Mouse (Mus musculus) heart, embryonic 14.5 days (tissue): ENCODE data around the gene Lpo. TPM values are rescaled to one million over a fixed set of nuclear protein-coding genes. Genes with fewer than 3 reads are reported as not detected.
A peak's percentile ranks its signal among the peaks of the same experiment; 100 is the strongest.

ENCODE experiments used
- ATAC-seq: fragments of 200-750 bp; cut with Nextera tagmentation; 2 replicates; pipeline ENCODE4 v1.8.0; 2017; ENCODE audit warnings: low read depth, moderate TSS enrichment; ENCODE audit not compliant: insufficient number of reproducible peaks, insufficient read depth, low FRiP score
- H3K27ac ChIP-seq, 2 experiments: fragments of 200-500 bp in 1 of 2; fragments of 300-500 bp in 1 of 2; sonication (generic) in 1 of 2; replicated peaks in 1 of 2; 2 replicates each; pipeline ENCODE4 v1.5.1; 2012 to 2014; ENCODE audit warnings: low read depth in 2 of 2, low read length in 2 of 2, control low read depth in 1 of 2, mild to moderate bottlenecking in 1 of 2, mixed read lengths in 1 of 2; ENCODE audit not compliant: control insufficient read depth in 1 of 2, insufficient read depth in 1 of 2
- H3K27me3 ChIP-seq: fragments of 300-500 bp; sonication (generic); 2 replicates; pipeline ENCODE4 v1.6.1; 2014; ENCODE audit warnings: mild to moderate bottlenecking, low read length, control low read depth; ENCODE audit not compliant: control insufficient read depth, insufficient read depth
- H3K36me3 ChIP-seq: fragments of 300-500 bp; sonication (generic); 2 replicates; pipeline ENCODE4 v1.6.1; 2014; ENCODE audit warnings: mild to moderate bottlenecking, control low read depth, low read length, mixed read lengths; ENCODE audit not compliant: control insufficient read depth, insufficient read depth
- H3K4me1 ChIP-seq, 2 experiments: fragments of 200-500 bp in 1 of 2; fragments of 300-500 bp in 1 of 2; sonication (generic) in 1 of 2; 2 replicates each; pipeline ENCODE4 v1.6.1; 2012 to 2014; ENCODE audit warnings: low read length in 2 of 2, control low read depth in 1 of 2, mixed read lengths in 1 of 2; ENCODE audit not compliant: control insufficient read depth in 2 of 2, insufficient read depth in 2 of 2
- H3K4me2 ChIP-seq: fragments of 300-500 bp; sonication (generic); 2 replicates; pipeline ENCODE4 v1.6.1; 2014; ENCODE audit warnings: mild to moderate bottlenecking, low read length
- H3K4me3 ChIP-seq, 2 experiments: fragments of 200-500 bp in 1 of 2; fragments of 300-500 bp in 1 of 2; sonication (generic) in 1 of 2; 2 replicates each; pipeline ENCODE4 v1.5.1; 2012 to 2014; ENCODE audit warnings: low read length in 2 of 2, mild to moderate bottlenecking in 2 of 2, control low read depth in 1 of 2, low read depth in 1 of 2, moderate library complexity in 1 of 2; ENCODE audit not compliant: control insufficient read depth in 1 of 2, insufficient read depth in 1 of 2
- H3K9ac ChIP-seq: fragments of 300-500 bp; sonication (generic); 2 replicates; pipeline ENCODE4 v1.6.1; 2014; ENCODE audit warnings: mild to moderate bottlenecking, low read length
- H3K9me3 ChIP-seq: fragments of 300-500 bp; sonication (generic); 2 replicates; pipeline ENCODE4 v1.6.1; 2016; ENCODE audit warnings: low read length, control low read depth; ENCODE audit not compliant: control insufficient read depth
- WGBS: fragments of 180-500 bp; shearing (Covaris S2); extraction: QIAGEN DNeasy Blood & Tissue Kit; methylation state at CpG from one replicate; pipeline ENCODE4 v1.1.7; 2014; 5-methylcytosine and 5-hydroxymethylcytosine counted together
- polyA plus RNA-seq: library from polyadenylated mRNA; unstranded; fragments of >200 nt; fragmentation: Nextera tagmentation; extraction: Ambion mirVana; gene quantifications from 2 replicates; pipeline ENCODE4 v1.2.1, GENCODE M21; 2014

Lpo gene
- polyA plus RNA-seq, 1 experiment from 2014 or later, result 0.11 TPM

GRCm38 (mm10) chr11:87805448-87805847 lies 22.6 kb downstream of the Lpo start:
- H3K4me2 ChIP-seq, result no peak overlapping the region
- ATAC-seq, result no peak
- H3K27me3 ChIP-seq, result peaks cover 4% of the 10 kb centered on the region; the same call in 1 of the 2 replicates
- WGBS, result 63% methylated on average over 1 of the region's 1 CpGs
- H3K4me3 ChIP-seq, result no peak overlapping the region
- no peak overlapping the region for H3K9ac ChIP-seq
- no peak overlapping the region for H3K27ac ChIP-seq
- no peaks in the 10 kb centered on the region for H3K4me1 ChIP-seq
- no peaks in the 10 kb centered on the region for H3K36me3 ChIP-seq
- no peaks in the 10 kb centered on the region for H3K9me3 ChIP-seq

DNA sequence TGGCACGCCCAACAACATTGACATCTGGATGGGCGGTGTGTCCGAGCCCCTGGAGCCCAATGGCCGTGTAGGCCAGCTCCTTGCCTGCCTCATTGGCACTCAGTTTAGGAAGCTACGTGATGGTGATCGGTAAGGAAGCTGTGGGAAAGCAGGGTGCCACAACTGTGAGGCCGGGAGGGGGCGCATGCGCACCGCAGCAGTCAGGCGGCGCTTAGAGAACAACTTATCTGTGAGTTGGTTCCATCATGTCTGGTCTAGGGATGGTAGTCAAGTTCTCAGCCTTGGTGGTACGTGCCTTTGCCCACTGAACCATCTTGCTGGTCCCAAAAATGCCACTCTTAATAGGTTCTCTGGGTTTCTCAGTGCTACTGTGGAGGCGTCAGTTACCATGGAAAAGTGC lies 25.5 kb downstream of the Lpo start:
- Histone ChIP-seq H3K9me3 (no peaks in the 10 kb centered on the region), H3K27ac (no peak overlapping the region), H3K27me3 (peaks cover 4% of the 10 kb centered on the region; the same call in 1 of the 2 replicates), H3K4me2 (no peak overlapping the region), H3K36me3 (no peaks in the 10 kb centered on the region), H3K9ac (no peak overlapping the region), H3K4me1 (no peaks in the 10 kb centered on the region), H3K4me3 (no peak overlapping the region)
- no peak for ATAC-seq
- 39% methylated on average over 14 of the region's 14 CpGs for WGBS

- Histone ChIP-seq H3K9ac (no peak overlapping the region), H3K27ac (no peak overlapping the region), H3K4me1 (no peaks in the 10 kb centered on the region), H3K4me3 (no peak overlapping the region), H3K36me3 (no peaks in the 10 kb centered on the region), H3K4me2 (no peak overlapping the region), H3K27me3 (peaks cover 4% of the 10 kb centered on the region; the same call in 1 of the 2 replicates), H3K9me3 (no peaks in the 10 kb centered on the region)
- 75% methylated on average over 22 of the region's 22 CpGs for WGBS
- ATAC-seq, result no peak
Observed at GRCm38 (mm10) chr11:87801711-87802275, 26.3 kb downstream of the Lpo start.

DNA sequence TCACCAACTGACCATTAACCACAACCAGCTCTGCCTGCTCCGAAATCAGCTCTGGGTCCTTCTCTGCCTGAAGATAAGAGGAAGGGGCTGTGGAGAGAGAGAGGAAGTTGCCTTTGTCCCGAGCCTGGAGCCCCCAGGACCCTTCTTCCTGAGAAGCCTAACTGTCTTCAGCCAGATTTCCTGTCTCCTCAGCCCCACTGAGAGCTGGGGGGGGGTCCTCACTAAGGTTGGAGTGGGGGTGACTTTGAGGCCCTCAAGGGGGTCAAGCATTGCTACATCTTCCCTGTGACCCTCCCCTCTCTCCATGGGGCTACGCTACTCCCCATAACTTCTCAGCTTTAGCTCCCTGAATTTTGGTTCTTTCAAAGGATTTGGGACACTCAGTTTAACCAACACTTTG lies 34.6 kb downstream of the Lpo start, which contains the start of gene Mpo:
Gene Mpo (plus strand): TSS at position 122 of the 400 bp plus-strand sequence.
- Histone ChIP-seq H3K36me3 (no peaks in the 10 kb centered on the region), H3K9ac (no peak within 1 kb of the TSS), H3K4me1 (no peaks in the 10 kb centered on the region), H3K4me3 (no peak within 1 kb of the TSS), H3K9me3 (no peaks in the 10 kb centered on the region), H3K4me2 (no peak within 1 kb of the TSS), H3K27ac (no peak within 1 kb of the TSS), H3K27me3 (no peaks in the 10 kb centered on the region)
- WGBS, result 32% methylated on average over 3 of the region's 3 CpGs
- ATAC-seq, result no peak

- Histone ChIP-seq H3K9ac (no peak overlapping the region), H3K9me3 (no peaks in the 10 kb centered on the region), H3K4me3 (no peak overlapping the region), H3K27ac (no peak overlapping the region), H3K4me1 (no peaks in the 10 kb centered on the region), H3K27me3 (no peaks in the 10 kb centered on the region), H3K4me2 (no peak overlapping the region), H3K36me3 (no peaks in the 10 kb centered on the region)
- 76% methylated on average over 6 of the region's 6 CpGs for WGBS
- no peak for ATAC-seq
Observed at GRCm38 (mm10) chr11:87790088-87790487, 38.0 kb downstream of the Lpo start.

- peaks cover 42% of the 10 kb centered on the region for H3K27me3 ChIP-seq
Observed at GRCm38 (mm10) chr11:87780130-87780529, 48.0 kb downstream of the Lpo start.

DNA sequence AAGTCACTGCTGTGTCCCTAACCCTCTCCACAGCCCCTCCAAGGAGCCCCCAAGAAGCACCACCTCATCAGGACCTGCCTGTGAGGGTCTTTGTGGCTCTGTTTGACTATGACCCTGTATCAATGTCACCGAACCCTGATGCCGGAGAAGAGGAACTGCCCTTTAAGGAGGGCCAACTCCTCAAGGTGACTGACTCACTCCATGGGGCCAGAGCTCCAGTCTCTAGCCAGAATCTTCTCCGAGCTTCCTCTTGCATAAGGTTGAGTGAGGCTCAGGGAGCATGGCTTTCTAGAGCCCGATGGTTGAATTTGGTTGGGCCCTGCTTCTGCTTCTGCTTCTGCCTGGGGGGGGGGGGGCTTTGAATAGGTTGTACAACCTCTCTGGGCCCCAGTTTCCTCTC lies 48.7 kb downstream of the Lpo start:
- Histone ChIP-seq H3K4me3 (no peak overlapping the region), H3K36me3 (no peaks in the 10 kb centered on the region), H3K9ac (no peak overlapping the region), H3K27ac (no peak overlapping the region), H3K9me3 (no peaks in the 10 kb centered on the region), H3K4me2 (no peak overlapping the region), H3K27me3 (peaks cover 42% of the 10 kb centered on the region), H3K4me1 (peaks cover 3 to 13% of the 10 kb centered on the region in 2 experiments; a peak in 3 of 4 replicates)
- ATAC-seq, result no peak
- WGBS, result 81% methylated on average over 4 of the region's 4 CpGs

More at GRCm38 (mm10) chr11:87780130-87780529, 48.0 kb downstream of the Lpo start:
- H3K27ac ChIP-seq, result no peak overlapping the region
- no peak overlapping the region for H3K4me3 ChIP-seq
- H3K9me3 ChIP-seq, result no peaks in the 10 kb centered on the region
- 75% methylated on average over 8 of the region's 8 CpGs for WGBS
- no peak for ATAC-seq
- no peak overlapping the region for H3K9ac ChIP-seq
- no peaks in the 10 kb centered on the region for H3K36me3 ChIP-seq
- H3K4me1 ChIP-seq, result peaks cover 3 to 13% of the 10 kb centered on the region in 2 experiments; a peak in 3 of 4 replicates
- no peak overlapping the region for H3K4me2 ChIP-seq

DNA sequence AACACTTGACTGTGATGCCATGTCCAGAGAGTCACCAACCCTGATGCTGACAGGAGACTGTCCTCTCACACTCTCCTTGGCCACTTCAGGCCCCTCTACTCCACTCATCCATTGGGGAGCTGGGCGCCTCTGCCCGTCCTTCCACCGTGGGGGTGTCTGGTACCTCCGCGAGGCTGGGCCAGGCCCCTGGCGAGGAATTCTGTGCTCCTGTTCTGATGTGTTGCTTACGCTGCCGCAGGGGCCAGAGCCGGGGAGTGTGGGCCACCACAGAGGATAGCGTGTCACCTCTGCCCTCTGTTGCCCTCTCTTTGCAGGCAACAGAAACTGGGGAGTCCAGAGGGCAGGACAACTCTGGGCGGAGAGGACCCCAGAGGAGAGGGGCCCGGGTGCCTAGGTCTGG lies 49.2 kb downstream of the Lpo start:
- Histone ChIP-seq H3K36me3 (no peaks in the 10 kb centered on the region), H3K4me1 (peaks cover 3 to 13% of the 10 kb centered on the region in 2 experiments; a peak in 3 of 4 replicates), H3K27me3 (peaks cover 42% of the 10 kb centered on the region), H3K27ac (no peak overlapping the region), H3K4me2 (peak overlapping the region; percentile 75), H3K9ac (peak overlapping the region; percentile 64; the same call in 1 of the 2 replicates), H3K4me3 (peak overlapping the region; percentile 22 to 39), H3K9me3 (no peaks in the 10 kb centered on the region)
- no peak for ATAC-seq
- whole genome bisulfite sequencing, result 32% methylated on average over 12 of the region's 12 CpGs
